Mouse (Mus musculus) frontal cortex, postnatal 25 days (tissue): Measurements from ENCODE around the gene Olfr520.
"Not testable (repeated sequence)": the region's sequence is repeated elsewhere in the genome, so short reads cannot be mapped to it uniquely, and the experiment has no call there.

ENCODE experiments used
- DNase-seq, 2 experiments: peaks; one replicate each; pipeline ENCODE4 v3.0.0; 2022; ENCODE audit warnings: low spot score in 2 of 2

The Olfr520 gene

GRCm38 (mm10) chr7:99711166-99711565, 18.9 kb upstream of the Olfr520 start, which contains the start of gene Slco2b1:
TSS of gene Slco2b1 (minus strand) at chr7:99711340.
- DNase-seq: no peak

- no peak for DNase-seq
Measured at GRCm38 (mm10) chr7:99712431-99712830, 17.6 kb upstream of the Olfr520 start.

GRCm38 (mm10) chr7:99716536-99716935, 13.5 kb upstream of the Olfr520 start:
- DNase-seq: no peak

- DNase-seq: no peak
Measured at GRCm38 (mm10) chr7:99734612-99735011, 4.5 kb downstream of the Olfr520 start.

- not testable (repeated sequence) for DNase-seq
Measured at GRCm38 (mm10) chr7:99735491-99735890, 5.4 kb downstream of the Olfr520 start.

GRCm38 (mm10) chr7:99739276-99739675, 9.2 kb downstream of the Olfr520 start:
- no peak for DNase-seq

GRCm38 (mm10) chr7:99763207-99763606, 33.1 kb downstream of the Olfr520 start, which contains the start of gene Olfr521:
TSS of gene Olfr521 (plus strand) at chr7:99763507.
- no peak for DNase-seq

GRCm38 (mm10) chr7:99781385-99781784, 51.3 kb downstream of the Olfr520 start:
- DNase-seq: no peak

- DNase-seq: no peak
Measured at GRCm38 (mm10) chr7:99781916-99782315, 51.8 kb downstream of the Olfr520 start.

- no peak for DNase-seq
Measured at GRCm38 (mm10) chr7:99783421-99783820, 53.3 kb downstream of the Olfr520 start.

GRCm38 (mm10) chr7:99785553-99785952, 55.5 kb downstream of the Olfr520 start:
- no peak for DNase-seq
